Mouse (Mus musculus) A20 (cell line): ENCODE measurements at regions not wholly inside any gene's neighbourhood (a gene's known extent, or its start where the extent isn't known, plus 50 kb on each side); places are given as distances from the start of the nearest gene placed in this dataset.
A peak's percentile ranks its signal among the peaks of the same experiment; 100 is the strongest.

Source experiments
- DNase-seq: peaks from one replicate; pipeline ENCODE4 v3.0.0-alpha.2; 2011; ENCODE audit warnings: low read depth, low spot score

- no peak for DNase-seq
These were observed 435.4 kb upstream of the Jarid2 start for GRCm38 (mm10) chr13:44293736-44294416.

GRCm38 (mm10) chr13:44295621-44296020 is 433.7 kb upstream of the Jarid2 start:
- DNase-seq = no peak

- DNase-seq = no peak
These were observed 428.7 kb upstream of the Jarid2 start for GRCm38 (mm10) chr13:44300611-44301010.

- no peak for DNase-seq
These were observed 428.1 kb upstream of the Jarid2 start for GRCm38 (mm10) chr13:44301215-44301614.

- DNase-seq = no peak
These were observed 427.3 kb upstream of the Jarid2 start for GRCm38 (mm10) chr13:44301936-44302335.

GRCm38 (mm10) chr13:44305134-44305991 is 423.9 kb upstream of the Jarid2 start:
- DNase-seq = peak; percentile 61

- DNase-seq = no peak
These were observed 422.8 kb upstream of the Jarid2 start for GRCm38 (mm10) chr13:44306275-44307050.

GRCm38 (mm10) chr13:44308227-44308626 is 421.0 kb upstream of the Jarid2 start:
- no peak for DNase-seq

- no peak for DNase-seq
These were observed 417.0 kb upstream of the Jarid2 start for GRCm38 (mm10) chr13:44312237-44312636.

GRCm38 (mm10) chr13:44316747-44317446 is 412.4 kb upstream of the Jarid2 start:
- DNase-seq = no peak

GRCm38 (mm10) chr13:44317596-44317995 is 411.7 kb upstream of the Jarid2 start:
- DNase-seq = no peak

- DNase-seq = no peak
These were observed 410.2 kb upstream of the Jarid2 start for GRCm38 (mm10) chr13:44319101-44319500.

GRCm38 (mm10) chr13:44319511-44319910 is 409.8 kb upstream of the Jarid2 start:
- no peak for DNase-seq

- DNase-seq = no peak
These were observed 409.0 kb upstream of the Jarid2 start for GRCm38 (mm10) chr13:44320311-44320710.

GRCm38 (mm10) chr13:44321009-44321596 is 408.2 kb upstream of the Jarid2 start:
- DNase-seq = peak; percentile 59

GRCm38 (mm10) chr13:44328416-44328815 is 400.9 kb upstream of the Jarid2 start:
- DNase-seq = no peak

- no peak for DNase-seq
These were observed 400.1 kb upstream of the Jarid2 start for GRCm38 (mm10) chr13:44329161-44329560.

- DNase-seq = no peak
These were observed 399.6 kb upstream of the Jarid2 start for GRCm38 (mm10) chr13:44329701-44330100.

GRCm38 (mm10) chr13:44332716-44333240 is 396.5 kb upstream of the Jarid2 start:
- DNase-seq = no peak

- DNase-seq = no peak
These were observed 390.1 kb upstream of the Jarid2 start for GRCm38 (mm10) chr13:44339061-44339741.
